Mouse (Mus musculus) CH12.LX (cell line): ENCODE data around the gene Timm22. TPM values are rescaled to one million over a fixed set of nuclear protein-coding genes. Genes with fewer than 3 reads are reported as not detected.
A peak's percentile ranks its signal among the peaks of the same experiment; 100 is the strongest.

Source experiments
- DNase-seq: peaks from one replicate; pipeline ENCODE4 v3.0.0-alpha.2; 2013; ENCODE audit errors: extremely low read depth
- H3K27ac ChIP-seq: 2 replicates; pipeline ENCODE4 v1.5.1; 2012; ENCODE audit warnings: low read depth, mild to moderate bottlenecking, control low read depth, moderate library complexity; ENCODE audit not compliant: insufficient read depth
- H3K27me3 ChIP-seq: replicated peaks from 2 replicates; pipeline ENCODE3; 2012; ENCODE audit warnings: inconsistent platforms
- H3K36me3 ChIP-seq, 2 experiments: replicated peaks in 1 of 2; 2 replicates each; pipeline versions ENCODE3 to v1.6.1; 2012; ENCODE audit warnings: inconsistent platforms in 1 of 2, low read length in 1 of 2, mild to moderate bottlenecking in 1 of 2, mixed read lengths in 1 of 2, moderate library complexity in 1 of 2; ENCODE audit not compliant: control insufficient read depth in 1 of 2, insufficient read depth in 1 of 2
- H3K4me1 ChIP-seq, 2 experiments: 2 replicates each; pipeline ENCODE4 v1.6.1; 2012; ENCODE audit warnings: inconsistent platforms in 1 of 2, moderate library complexity in 1 of 2; ENCODE audit not compliant: insufficient read depth in 2 of 2, control insufficient read depth in 1 of 2
- H3K4me2 ChIP-seq: 2 replicates; pipeline ENCODE4 v1.6.1; 2012; ENCODE audit warnings: low read depth, mild to moderate bottlenecking, control low read depth; ENCODE audit not compliant: poor library complexity, insufficient read depth, severe bottlenecking
- H3K4me3 ChIP-seq, 3 experiments: fragments of 150-350 bp in 1 of 3; sonication (generic) in 1 of 3; replicated peaks in 1 of 3; 2 replicates each; pipeline versions ENCODE3 to v1.5.1; 2011 to 2012; ENCODE audit warnings: low read depth in 2 of 3, low read length in 2 of 3, mild to moderate bottlenecking in 2 of 3, moderate library complexity in 2 of 3, control low read depth in 1 of 3, improper control_type of control experiment in 1 of 3, inconsistent platforms in 1 of 3, mixed read lengths in 1 of 3; ENCODE audit not compliant: poor library complexity in 1 of 3
- H3K79me2 ChIP-seq: replicated peaks from 2 replicates; pipeline ENCODE4 v1.6.1; 2012; ENCODE audit warnings: mild to moderate bottlenecking, moderate library complexity; ENCODE audit not compliant: control insufficient read depth, poor library complexity, insufficient read depth, severe bottlenecking; ENCODE audit errors: extremely low read depth
- H3K9ac ChIP-seq: 2 replicates; pipeline ENCODE4 v1.6.1; 2012; ENCODE audit warnings: low read depth, mild to moderate bottlenecking, control low read depth, moderate library complexity; ENCODE audit not compliant: insufficient read depth
- H3K9me3 ChIP-seq: replicated peaks from 2 replicates; pipeline ENCODE3; 2012; ENCODE audit warnings: low read length, inconsistent platforms, mixed read lengths
- BHLHE40 ChIP-seq: IDR thresholded peaks from 2 replicates; pipeline ENCODE4 v1.6.1; 2011; ENCODE audit warnings: mild to moderate bottlenecking, low read depth, low read length, improper control_type of control experiment
- CHD1 ChIP-seq: IDR thresholded peaks from 2 replicates; pipeline ENCODE4 v1.6.1; 2012; ENCODE audit warnings: low read depth, low read length, improper control_type of control experiment, inconsistent platforms
- CHD2 ChIP-seq: IDR thresholded peaks from 2 replicates; pipeline ENCODE4 v1.6.1; 2011; ENCODE audit warnings: low read length, improper control_type of control experiment
- CTCF ChIP-seq, 2 experiments: IDR thresholded peaks in 1 of 2; conservative IDR thresholded peaks in 1 of 2; 2 replicates each; pipeline ENCODE4 v1.5.1; 2011 to 2012; ENCODE audit warnings: low read depth in 2 of 2, low read length in 2 of 2, improper control_type of control experiment in 1 of 2, inconsistent platforms in 1 of 2, mild to moderate bottlenecking in 1 of 2, moderate library complexity in 1 of 2
- E2F4 ChIP-seq: IDR thresholded peaks from 2 replicates; pipeline ENCODE4 v1.6.1; 2011; ENCODE audit warnings: low read depth, low read length, improper control_type of control experiment; ENCODE audit not compliant: insufficient replicate concordance
- ELF1 ChIP-seq: IDR thresholded peaks from 2 replicates; pipeline ENCODE4 v1.6.1; 2014; ENCODE audit warnings: low read depth, mild to moderate bottlenecking, inconsistent platforms, low read length, improper control_type of control experiment
- GABPA ChIP-seq: IDR thresholded peaks from 2 replicates; pipeline ENCODE4 v1.6.1; 2012; ENCODE audit warnings: low read depth, low read length, improper control_type of control experiment, inconsistent platforms; ENCODE audit not compliant: insufficient replicate concordance
- HCFC1 ChIP-seq: IDR thresholded peaks from 2 replicates; pipeline ENCODE4 v1.6.1; 2012; ENCODE audit warnings: low read depth, mild to moderate bottlenecking, inconsistent platforms, low read length, improper control_type of control experiment
- IRF4 ChIP-seq: IDR thresholded peaks from 2 replicates; pipeline ENCODE4 v1.6.1; 2014; ENCODE audit warnings: low read depth, mild to moderate bottlenecking, inconsistent platforms, low read length, improper control_type of control experiment
- JUN ChIP-seq: IDR thresholded peaks from 2 replicates; pipeline ENCODE4 v1.6.1; 2011; ENCODE audit warnings: low read depth, mild to moderate bottlenecking, low read length, improper control_type of control experiment, moderate library complexity; ENCODE audit not compliant: insufficient read depth
- KAT2A ChIP-seq: IDR thresholded peaks from 2 replicates; pipeline ENCODE4 v1.6.1; 2012; ENCODE audit warnings: low read length, improper control_type of control experiment, inconsistent platforms; ENCODE audit not compliant: insufficient replicate concordance
- MEF2A ChIP-seq: IDR thresholded peaks from 2 replicates; pipeline ENCODE4 v1.6.1; 2014; ENCODE audit warnings: low read depth, mild to moderate bottlenecking, inconsistent platforms, low read length, improper control_type of control experiment, borderline replicate concordance
- MYC ChIP-seq: IDR thresholded peaks from 2 replicates; pipeline ENCODE4 v1.6.1; 2011; ENCODE audit warnings: low read depth, mild to moderate bottlenecking, improper control_type of control experiment, low read length
- NELFE ChIP-seq: IDR thresholded peaks from 2 replicates; pipeline ENCODE4 v1.6.1; 2011; ENCODE audit warnings: low read depth, low read length, improper control_type of control experiment
- POLR2A ChIP-seq: IDR thresholded peaks from 2 replicates; pipeline ENCODE4 v1.6.1; 2011; ENCODE audit warnings: low read depth, mild to moderate bottlenecking, improper control_type of control experiment, low read length
- POLR2AphosphoS2 ChIP-seq: IDR thresholded peaks from 2 replicates; pipeline ENCODE4 v1.6.1; 2011; ENCODE audit warnings: low read depth, low read length, improper control_type of control experiment
- RAD21 ChIP-seq: IDR thresholded peaks from 2 replicates; pipeline ENCODE4 v1.6.1; 2011; ENCODE audit warnings: low read depth, mild to moderate bottlenecking, low read length, improper control_type of control experiment, moderate library complexity
- RCOR1 ChIP-seq: conservative IDR thresholded peaks from 2 replicates; pipeline ENCODE4 v1.6.1; 2012; ENCODE audit warnings: low read depth, mild to moderate bottlenecking, inconsistent platforms, low read length, improper control_type of control experiment
- SIN3A ChIP-seq: IDR thresholded peaks from 2 replicates; pipeline ENCODE4 v1.6.1; 2012; ENCODE audit warnings: low read length, improper control_type of control experiment, inconsistent platforms
- SMC3 ChIP-seq: IDR thresholded peaks from 2 replicates; pipeline ENCODE4 v1.6.1; 2011; ENCODE audit warnings: low read depth, low read length, improper control_type of control experiment
- TBP ChIP-seq: conservative IDR thresholded peaks from 2 replicates; pipeline ENCODE4 v1.6.1; 2011; ENCODE audit warnings: low read depth, low read length, improper control_type of control experiment
- TCF12 ChIP-seq: IDR thresholded peaks from 2 replicates; pipeline ENCODE4 v1.6.1; 2014; ENCODE audit warnings: low read depth, mild to moderate bottlenecking, inconsistent platforms, low read length, improper control_type of control experiment
- UBTF ChIP-seq: IDR thresholded peaks from 2 replicates; pipeline ENCODE4 v1.6.1; 2012; ENCODE audit warnings: low read depth, mild to moderate bottlenecking, inconsistent platforms, low read length, improper control_type of control experiment, moderate library complexity
- USF2 ChIP-seq: conservative IDR thresholded peaks from 2 replicates; pipeline ENCODE4 v1.6.1; 2011; ENCODE audit warnings: low read depth, low read length, improper control_type of control experiment
- ZC3H11A ChIP-seq: IDR thresholded peaks from 2 replicates; pipeline ENCODE4 v1.6.1; 2012; ENCODE audit warnings: low read depth, mild to moderate bottlenecking, inconsistent platforms, low read length, improper control_type of control experiment
- ZKSCAN1 ChIP-seq: IDR thresholded peaks from 2 replicates; pipeline ENCODE4 v1.6.1; 2012; ENCODE audit warnings: low read depth, inconsistent platforms, low read length, improper control_type of control experiment, borderline replicate concordance
- ZMIZ1 ChIP-seq: IDR thresholded peaks from 2 replicates; pipeline ENCODE4 v1.6.1; 2012; ENCODE audit warnings: low read depth, mild to moderate bottlenecking, inconsistent platforms, low read length, improper control_type of control experiment
- ZNF384 ChIP-seq: IDR thresholded peaks from 2 replicates; pipeline ENCODE4 v1.6.1; 2012; ENCODE audit warnings: low read depth, low read length, improper control_type of control experiment, inconsistent platforms
- dilution Hi-C: fragments of 300-500 bp; cut with MboI; formaldehyde crosslinking; loops from 2 replicates; pipeline ENCODE4 v1.14.3; 2020; ENCODE audit warnings: low sequenced_read_pairs; ENCODE audit not compliant: extremely low pct_unique_long_range_greater_than_20kb, extremely low pct_ligation_motif_present
- in situ Hi-C: fragments of 300-500 bp; cut with MboI; formaldehyde crosslinking; loops from 3 replicates; pipeline ENCODE4 v1.14.3; 2019; ENCODE audit warnings: low sequenced_read_pairs, low pct_ligation_motif_present, low pct_unique_long_range_greater_than_20kb, mixed read lengths
- polyA plus RNA-seq: library from polyadenylated mRNA; unstranded; fragments of >175 nt; gene quantifications from 2 replicates; pipeline ENCODE4 v1.2.1, GENCODE M21; 2012; ENCODE audit warnings: low read depth; ENCODE audit not compliant: insufficient read length
- total RNA-seq, 2 experiments: library from RNA; depleted of rRNA; stranded (reverse); fragments of 300-350 nt in 1 of 2; fragments of >200 nt in 1 of 2; gene quantifications; 2 replicates each; pipeline ENCODE4 v1.2.3; 2012 to 2014

Timm22 gene
- total and polyA plus RNA-seq, 3 experiments: 44.6 to 81.4 (median 53.8) TPM

DNA sequence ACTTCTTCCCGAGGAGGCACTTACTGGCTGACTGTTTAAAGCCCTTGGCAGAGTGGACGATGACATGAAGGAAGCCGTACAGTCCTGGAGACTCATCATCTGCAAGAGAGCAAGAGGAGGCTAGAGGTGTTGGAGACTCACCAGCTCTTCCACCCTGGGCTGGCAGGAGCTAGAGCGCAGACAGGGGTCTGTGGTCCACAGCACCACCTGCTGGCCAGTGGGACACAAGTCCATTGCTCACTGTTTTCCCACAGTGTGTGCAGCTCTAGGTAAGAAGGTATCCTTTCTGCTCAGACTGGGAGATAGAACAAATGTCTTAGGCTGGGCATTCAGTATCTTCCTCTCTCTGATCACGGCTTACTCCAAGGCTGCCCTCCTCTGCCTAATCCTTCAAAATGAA, 47.7 kb downstream of the Timm22 start:
- Histone ChIP-seq H3K27me3 (no peaks in the 10 kb centered on the region), H3K4me2 (no peak overlapping the region), H3K79me2 (no peaks in the 10 kb centered on the region), H3K27ac (no peak overlapping the region), H3K9me3 (no peaks in the 10 kb centered on the region), H3K4me3 (no peak overlapping the region), H3K9ac (no peak overlapping the region), H3K4me1 (peaks cover 34 to 47% of the 10 kb centered on the region in 2 experiments), H3K36me3 (peaks cover 46 to 67% of the 10 kb centered on the region in 2 experiments)
- in situ Hi-C loops: loop anchor here (10.0 kb wide), 1 partner anchor 190 kb away; no protein-coding TSS in a partner anchor
- dilution Hi-C loops: no loop called here
- DNase-seq: peak; percentile 83
- TF ChIP-seq CTCF (conservative IDR thresholded peaks at IDR 0.05 in 1 of 2, IDR thresholded peaks at IDR 0.05 in 1 of 2; ENCODE audit: low read depth in 2 of 2, low read length in 2 of 2) (peak; percentile 92 to 96), GABPA (no peak), RCOR1 (no peak), RAD21 (peak; percentile 81), KAT2A (no peak), ZNF384 (no peak), SMC3 (peak; percentile 84)

DNA sequence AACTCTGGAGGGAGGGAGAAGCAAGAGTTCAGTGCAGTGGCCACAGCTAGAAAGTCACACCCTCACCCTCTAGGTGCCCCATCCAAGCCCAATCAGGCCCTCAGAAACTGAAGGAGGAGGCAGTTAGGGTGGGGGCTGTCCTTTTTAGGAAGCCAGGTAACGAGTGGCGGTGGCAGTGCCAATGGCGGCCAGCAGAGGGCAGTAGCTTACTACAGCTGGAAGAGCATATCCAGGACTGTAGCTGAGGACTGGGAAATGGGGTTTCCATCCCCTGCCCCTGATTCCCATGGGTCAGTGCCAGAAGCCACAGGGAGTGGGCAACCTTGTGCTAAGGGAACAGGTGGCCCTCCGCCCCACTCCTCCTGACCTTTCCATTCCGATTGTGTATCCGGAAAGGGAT, 49.5 kb downstream of the Timm22 start:
- H3K4me3 ChIP-seq: no peak overlapping the region
- peaks cover 39 to 62% of the 10 kb centered on the region in 2 experiments for H3K4me1 ChIP-seq
- H3K27me3 ChIP-seq: no peaks in the 10 kb centered on the region
- no peaks in the 10 kb centered on the region for H3K79me2 ChIP-seq
- H3K27ac ChIP-seq: peak overlapping the region; percentile 67
- DNase-seq: peak; percentile 92
- no peaks in the 10 kb centered on the region for H3K9me3 ChIP-seq
- H3K4me2 ChIP-seq: peak overlapping the region; percentile 44; the same call in 1 of the 2 replicates
- no peak for TF ChIP-seq ZMIZ1
- no peak for TF ChIP-seq BHLHE40
- TF ChIP-seq SIN3A: no peak
- peak; percentile 20; the same call in 1 of the 2 replicates for TF ChIP-seq NELFE
- no peak; the same call in 1 of the 2 replicates for TF ChIP-seq HCFC1
- no peak for TF ChIP-seq MYC
- no peak; the same call in 1 of the 2 replicates for TF ChIP-seq MEF2A
- no peak for TF ChIP-seq KAT2A
- no peak for TF ChIP-seq ZKSCAN1
- no peak for TF ChIP-seq E2F4
- no peak for TF ChIP-seq UBTF
- TF ChIP-seq CHD1: peak; percentile 25; the same call in 1 of the 2 replicates
- TF ChIP-seq POLR2AphosphoS2: no peak
- peak; percentile 74; the same call in 1 of the 2 replicates for TF ChIP-seq IRF4
- peak; percentile 96 for TF ChIP-seq ZC3H11A
- peak; percentile 44; the same call in 1 of the 2 replicates for TF ChIP-seq ELF1
- peak; percentile 100 for TF ChIP-seq SMC3
- no peak for TF ChIP-seq POLR2A
- peak; percentile 98 for TF ChIP-seq RAD21
- TF ChIP-seq ZNF384: no peak
- peak; percentile 53; the same call in 1 of the 2 replicates for TF ChIP-seq TCF12
- TF ChIP-seq CTCF (conservative IDR thresholded peaks at IDR 0.05 in 1 of 2, IDR thresholded peaks at IDR 0.05 in 1 of 2; ENCODE audit: low read depth in 2 of 2, low read length in 2 of 2): peak; percentile 93 to 99
- no peak for TF ChIP-seq CHD2
- no peak for TF ChIP-seq JUN
- TF ChIP-seq TBP: no peak
- no peak for TF ChIP-seq USF2
- H3K36me3 ChIP-seq: peaks cover 37 to 66% of the 10 kb centered on the region in 2 experiments
- no peak overlapping the region for H3K9ac ChIP-seq
- dilution Hi-C loops: no loop called here
- in situ Hi-C loops: loop anchor here (5.0 to 10.0 kb wide), 2 partner anchors 36 to 189 kb away; no protein-coding TSS in a partner anchor
